Mouse (Mus musculus): ENCODE data around the gene Erp44.

- no peak for TF ChIP-seq CTCF (IDR thresholded peaks at IDR 0.05; ENCODE audit: low read depth)
- no peak for TF ChIP-seq EP300 (IDR thresholded peaks at IDR 0.05; ENCODE audit: low read depth)
Measured at GRCm38 (mm10) chr4:48243737-48244136, 35.6 kb downstream of the Erp44 start.

Data from liver, postnatal 0 days (tissue).